14 mouse cellular contexts compared by ENCODE assay signal in genomic region chr13:7093072-7093649, GRCm38 (mm10).
DNase-seq lines count a peak whose midpoint lies in the region; ATAC-seq and TF ChIP-seq lines count a peak whose summit lies in the region.
"Had no signal": no experiment of that assay in that cellular context is flagged by ENCODE, and none has a peak within 500 bp of the region (broad histone marks: within the 10 kb centered on the region; RNA-seq: fewer than 3 reads in every experiment).

No protein-coding gene starts in this region.

- TF ChIP-seq POLR2A in heart, adult 2 months (IDR thresholded peaks at IDR 0.05; ENCODE audit: insufficient read depth, low read depth, low read length) = no peak

- 0 out of 2 replicates have a peak, but pooled peaks have one; percentile 35 for ATAC-seq in heart, embryonic 15.5 days (replicated peaks; ENCODE audit: insufficient number of reproducible peaks, insufficient read depth, low FRiP score, low read depth)
- peak; percentile 83 for ATAC-seq in midbrain, embryonic 13.5 days
- ATAC-seq in midbrain, embryonic 11.5 days (ENCODE audit: low FRiP score) = no peak
- ATAC-seq in hindbrain, embryonic 16.5 days = peak; percentile 81
- no peak; the same call in 1 of the 2 replicates for ATAC-seq in neural tube, embryonic 15.5 days (ENCODE audit: low FRiP score)
- ATAC-seq: activated CD4-positive, CD25-positive, alpha-beta regulatory T cell, adult 4 months had no signal

- no peak overlapping the region for H3K27ac ChIP-seq in heart, embryonic 15.5 days
- H3K27ac ChIP-seq in heart, adult 2 months = no peak overlapping the region
- H3K27ac ChIP-seq in midbrain, embryonic 13.5 days = peak overlapping the region; percentile 56
- H3K27ac ChIP-seq in midbrain, embryonic 11.5 days (ENCODE audit: low read depth, low read length) = no peak overlapping the region
- H3K27ac ChIP-seq in hindbrain, embryonic 16.5 days (ENCODE audit: low read depth, low read length) = no peak overlapping the region
- H3K27ac ChIP-seq in neural tube, embryonic 15.5 days (replicated peaks) = peak overlapping the region; percentile 0; the same call in 1 of the 2 replicates
- H3K27ac ChIP-seq: limb, embryonic 10.5 days had no signal

- H3K4me2 ChIP-seq in heart, embryonic 15.5 days = peak overlapping the region; percentile 27; the same call in 1 of the 2 replicates
- no peak overlapping the region for H3K4me2 ChIP-seq in midbrain, embryonic 13.5 days (replicated peaks)
- no peak overlapping the region for H3K4me2 ChIP-seq in midbrain, embryonic 11.5 days
- H3K4me2 ChIP-seq in hindbrain, embryonic 16.5 days (ENCODE audit: low read length) = peak overlapping the region; percentile 23; the same call in 1 of the 2 replicates
- H3K4me2 ChIP-seq in neural tube, embryonic 15.5 days = no peak overlapping the region

- no peaks in the 10 kb centered on the region for H3K4me1 ChIP-seq in heart, embryonic 15.5 days (replicated peaks)
- H3K4me1 ChIP-seq in heart, adult 2 months (ENCODE audit: control insufficient read depth, insufficient read depth, low read length) = no peaks in the 10 kb centered on the region
- no peaks in the 10 kb centered on the region for H3K4me1 ChIP-seq in midbrain, embryonic 13.5 days (replicated peaks)
- H3K4me1 ChIP-seq in midbrain, embryonic 11.5 days (ENCODE audit: control insufficient read depth, insufficient read depth, low read length) = no peaks in the 10 kb centered on the region
- peaks cover 3% of the 10 kb centered on the region for H3K4me1 ChIP-seq in hindbrain, embryonic 16.5 days (ENCODE audit: control insufficient read depth, insufficient read depth, low read depth, low read length)
- no peaks in the 10 kb centered on the region; the same call in 1 of the 2 replicates for H3K4me1 ChIP-seq in neural tube, embryonic 15.5 days
- H3K4me1 ChIP-seq: limb, embryonic 10.5 days had no signal

- H3K36me3 ChIP-seq in heart, embryonic 15.5 days = no peaks in the 10 kb centered on the region
- H3K36me3 ChIP-seq in heart, adult 2 months (ENCODE audit: control insufficient read depth, insufficient read depth, low read length) = no peaks in the 10 kb centered on the region
- no peaks in the 10 kb centered on the region for H3K36me3 ChIP-seq in midbrain, embryonic 13.5 days
- H3K36me3 ChIP-seq in midbrain, embryonic 11.5 days (ENCODE audit: control insufficient read depth, insufficient read depth, low read length) = no peaks in the 10 kb centered on the region
- no peaks in the 10 kb centered on the region for H3K36me3 ChIP-seq in hindbrain, embryonic 16.5 days (ENCODE audit: control insufficient read depth, insufficient read depth, low read length)
- no peaks in the 10 kb centered on the region for H3K36me3 ChIP-seq in neural tube, embryonic 15.5 days
- H3K36me3 ChIP-seq: limb, embryonic 10.5 days had no signal

- TF ChIP-seq EP300 in heart, adult 2 months (IDR thresholded peaks at IDR 0.05; ENCODE audit: insufficient read depth, low read depth, low read length) = no peak

- TF ChIP-seq CTCF in heart, adult 2 months (IDR thresholded peaks at IDR 0.05) = no peak

- DNase-seq in heart, adult 2 months = no peak
- DNase-seq in midbrain, embryonic 11.5 days (ENCODE audit: low spot score, missing footprints) = no peak
- no peak for DNase-seq in layer of hippocampus, adult 18-20 months (ENCODE audit: low spot score in 2 of 2)
- DNase-seq in urinary bladder, postnatal 10 days (ENCODE audit: low spot score) = no peak
- DNase-seq: cerebellum, adult 11-12 months; kidney, adult 9 months; layer of hippocampus, adult 9-11 months; thymus, postnatal 36 days had no signal

- no peak overlapping the region for H3K9ac ChIP-seq in heart, embryonic 15.5 days
- H3K9ac ChIP-seq in heart, adult 2 months (ENCODE audit: low read depth, low read length) = no peak overlapping the region
- H3K9ac ChIP-seq in midbrain, embryonic 13.5 days (replicated peaks) = no peak overlapping the region; the same call in 1 of the 2 replicates
- H3K9ac ChIP-seq in midbrain, embryonic 11.5 days (ENCODE audit: low read length) = no peak overlapping the region
- H3K9ac ChIP-seq in hindbrain, embryonic 16.5 days (ENCODE audit: low read depth, low read length) = 0 out of 2 replicates have a peak overlapping the region, but pooled peaks have one; percentile 27
- no peak overlapping the region for H3K9ac ChIP-seq in neural tube, embryonic 15.5 days (replicated peaks)

- no peak overlapping the region for H3K4me3 ChIP-seq in heart, embryonic 15.5 days
- no peak overlapping the region for H3K4me3 ChIP-seq in heart, adult 2 months
- no peak overlapping the region for H3K4me3 ChIP-seq in midbrain, embryonic 13.5 days (replicated peaks)
- no peak overlapping the region for H3K4me3 ChIP-seq in midbrain, embryonic 11.5 days (ENCODE audit: low read depth, low read length)
- H3K4me3 ChIP-seq in hindbrain, embryonic 16.5 days (ENCODE audit: low read length) = no peak overlapping the region
- no peak overlapping the region for H3K4me3 ChIP-seq in neural tube, embryonic 15.5 days (replicated peaks)
- H3K4me3 ChIP-seq: limb, embryonic 10.5 days had no signal

- intact Hi-C loops in heart, adult 2 months (cut with DNase I) = no loop called here

- no peaks in the 10 kb centered on the region for H3K27me3 ChIP-seq in heart, embryonic 15.5 days
- H3K27me3 ChIP-seq in heart, adult 2 months (ENCODE audit: control insufficient read depth, insufficient read depth, low read length) = no peaks in the 10 kb centered on the region
- H3K27me3 ChIP-seq in midbrain, embryonic 13.5 days = no peaks in the 10 kb centered on the region
- H3K27me3 ChIP-seq in midbrain, embryonic 11.5 days (ENCODE audit: control insufficient read depth, insufficient read depth, low read length) = no peaks in the 10 kb centered on the region
- no peaks in the 10 kb centered on the region for H3K27me3 ChIP-seq in hindbrain, embryonic 16.5 days (replicated peaks; ENCODE audit: control insufficient read depth, insufficient read depth, low read length)
- H3K27me3 ChIP-seq in neural tube, embryonic 15.5 days (replicated peaks) = no peaks in the 10 kb centered on the region

- H3K9me3 ChIP-seq in heart, embryonic 15.5 days (replicated peaks) = no peaks in the 10 kb centered on the region
- no peaks in the 10 kb centered on the region for H3K9me3 ChIP-seq in midbrain, embryonic 13.5 days
- no peaks in the 10 kb centered on the region for H3K9me3 ChIP-seq in midbrain, embryonic 11.5 days (ENCODE audit: control insufficient read depth, low read length)
- H3K9me3 ChIP-seq in hindbrain, embryonic 16.5 days (ENCODE audit: control insufficient read depth, low read length) = no peaks in the 10 kb centered on the region
- no peaks in the 10 kb centered on the region for H3K9me3 ChIP-seq in neural tube, embryonic 15.5 days (replicated peaks)
- H3K9me3 ChIP-seq: limb, embryonic 10.5 days had no signal

- H3K79me2 ChIP-seq in heart, adult 2 months (replicated peaks; ENCODE audit: control insufficient read depth, insufficient read depth, low read length) = no peaks in the 10 kb centered on the region

- 23% methylated on average over 11 of the region's 11 CpGs for WGBS in heart, embryonic 15.5 days
- 17% methylated on average over 11 of the region's 11 CpGs for WGBS in heart, adult 2 months
- 59% methylated on average over 11 of the region's 11 CpGs for WGBS in midbrain, embryonic 13.5 days
- WGBS in midbrain, embryonic 11.5 days = 81% methylated on average over 11 of the region's 11 CpGs
- 51% methylated on average over 11 of the region's 11 CpGs for WGBS in hindbrain, embryonic 16.5 days
- 59% methylated on average over 11 of the region's 11 CpGs for WGBS in neural tube, embryonic 15.5 days

Comparison
In these comparisons a context has a peak if more than half of its experiments do, and no peak if none do; other contexts are left out.
1. ATAC-seq: peak in heart, embryonic 15.5 days (single experiment), midbrain, embryonic 13.5 days (single experiment) and hindbrain, embryonic 16.5 days (single experiment); none in midbrain, embryonic 11.5 days (single experiment) and neural tube, embryonic 15.5 days (single experiment).
2. H3K27ac ChIP-seq: peak in midbrain, embryonic 13.5 days (single experiment) and neural tube, embryonic 15.5 days (single experiment); none in heart, embryonic 15.5 days (single experiment), heart, adult 2 months (single experiment), midbrain, embryonic 11.5 days (single experiment) and hindbrain, embryonic 16.5 days (single experiment).
3. H3K4me2 ChIP-seq: peak in heart, embryonic 15.5 days (single experiment) and hindbrain, embryonic 16.5 days (single experiment); none in midbrain, embryonic 13.5 days (single experiment), midbrain, embryonic 11.5 days (single experiment) and neural tube, embryonic 15.5 days (single experiment).